Mouse (Mus musculus) megakaryocyte, embryonic 14.5 days (primary cell): ENCODE measurements around the gene Gm11992.

Experiments used
- FLI1 ChIP-seq: IDR thresholded peaks from 2 replicates; pipeline ENCODE4 v1.6.1; 2012; ENCODE audit warnings: low read length, inconsistent platforms, mixed read lengths
- GATA1 ChIP-seq: IDR thresholded peaks from 3 replicates; pipeline ENCODE4 v1.6.1; 2012; ENCODE audit warnings: mixed read lengths, low read length, inconsistent platforms, borderline replicate concordance

- TF ChIP-seq GATA1 (no peak), FLI1 (no peak)
Observed at GRCm38 (mm10) chr11:9115367-9116120, 67.2 kb downstream of the Gm11992 start.
